15 mouse cellular contexts compared by ENCODE assay signal in the genomic region with DNA sequence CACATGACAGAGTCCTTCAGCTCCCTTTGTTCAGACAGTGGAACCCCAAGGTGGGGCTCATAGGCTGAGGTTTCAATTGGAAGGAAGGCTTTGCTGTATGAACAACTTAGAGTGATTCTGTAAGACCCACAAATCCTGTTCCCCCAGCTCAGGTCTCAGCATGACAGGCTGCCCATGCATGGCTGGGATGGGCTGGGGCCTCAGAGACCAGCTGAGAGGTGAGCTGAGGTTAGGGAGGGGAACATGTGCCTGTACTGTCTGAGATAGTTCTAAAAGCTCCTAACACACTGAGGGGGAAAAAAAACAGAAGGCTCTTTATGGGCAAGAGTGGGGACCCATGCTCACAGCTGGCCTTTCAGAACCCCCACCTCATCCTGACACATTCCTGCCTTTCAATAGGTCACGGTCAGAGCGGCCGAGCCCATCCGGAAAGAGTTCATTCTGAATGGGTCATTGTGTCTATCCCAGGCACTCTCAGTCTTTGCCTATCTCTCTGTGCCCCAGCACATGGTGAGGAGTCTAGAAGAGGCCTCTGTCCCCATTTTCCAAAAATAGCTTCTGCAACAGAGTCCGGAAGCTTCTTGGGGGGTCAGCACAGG. TPM values are rescaled to one million over a fixed set of nuclear protein-coding genes. Genes with fewer than 3 reads are reported as not detected.
DNase-seq lines count a peak whose midpoint lies in the region; ATAC-seq and TF ChIP-seq lines count a peak whose summit lies in the region.
"Had no signal": no experiment of that assay in that cellular context is flagged by ENCODE, and none has a peak within 500 bp of the region (broad histone marks: within the 10 kb centered on the region; RNA-seq: fewer than 3 reads in every experiment).

No protein-coding gene starts in this region.

- 0 out of 2 replicates have a peak, but pooled peaks cover 10% of the 10 kb centered on the region for H3K36me3 ChIP-seq in embryonic facial prominence, embryonic 15.5 days
- 0 out of 2 replicates have a peak, but pooled peaks cover 7% of the 10 kb centered on the region for H3K36me3 ChIP-seq in midbrain, embryonic 15.5 days (replicated peaks)

- TF ChIP-seq CTCF in left cerebral cortex, adult 2 months (IDR thresholded peaks at IDR 0.05), result no peak

- DNase-seq in left cerebral cortex, adult 2 months (ENCODE audit: extremely low spot score in 1 of 2, low spot score in 2 of 2), result no peak
- DNase-seq in left cerebral cortex, adult 18-20 months (ENCODE audit: low spot score in 2 of 2), result no peak
- DNase-seq in embryo, embryonic 11 days, result peak; percentile 26
- no peak for DNase-seq in cerebellum, postnatal 4 days (ENCODE audit: low spot score in 2 of 2)
- DNase-seq: cerebellum, postnatal 10 days; gastrocnemius, postnatal 10 days; heart, postnatal 36 days; kidney, postnatal 10 days had no signal

- peak; percentile 31; the same call in 1 of the 2 replicates for ATAC-seq in embryonic facial prominence, embryonic 15.5 days (ENCODE audit: insufficient number of reproducible peaks, low FRiP score, low TSS enrichment, low read depth)
- 0 out of 2 replicates have a peak, but pooled peaks have one; percentile 30 for ATAC-seq in midbrain, embryonic 15.5 days (replicated peaks)
- no peak for ATAC-seq in megakaryocyte-erythroid progenitor cell, adult 5-6 weeks (replicated peaks; ENCODE audit: low FRiP score, low TSS enrichment, poor library complexity, severe bottlenecking)
- ATAC-seq: activated CD4-positive, CD25-positive, alpha-beta regulatory T cell, adult 4 months had no signal

- peaks cover 7% of the 10 kb centered on the region; the same call in 1 of the 2 replicates for H3K4me1 ChIP-seq in embryonic facial prominence, embryonic 15.5 days
- 0 out of 2 replicates have a peak, but pooled peaks cover 6% of the 10 kb centered on the region for H3K4me1 ChIP-seq in midbrain, embryonic 15.5 days

- H3K4me3 ChIP-seq in left cerebral cortex, adult 2 months, result no peak overlapping the region
- H3K4me3 ChIP-seq in embryonic facial prominence, embryonic 15.5 days (replicated peaks), result no peak overlapping the region
- no peak overlapping the region for H3K4me3 ChIP-seq in midbrain, embryonic 15.5 days
- H3K4me3 ChIP-seq: megakaryocyte, embryonic 14.5 days had no signal

- H3K27me3 ChIP-seq in embryonic facial prominence, embryonic 15.5 days, result no peaks in the 10 kb centered on the region
- H3K27me3 ChIP-seq in midbrain, embryonic 15.5 days (replicated peaks), result no peaks in the 10 kb centered on the region
- H3K27me3 ChIP-seq: megakaryocyte, embryonic 14.5 days had no signal

- no peak overlapping the region for H3K4me2 ChIP-seq in embryonic facial prominence, embryonic 15.5 days (replicated peaks)
- no peak overlapping the region for H3K4me2 ChIP-seq in midbrain, embryonic 15.5 days

- no peaks in the 10 kb centered on the region for H3K9me3 ChIP-seq in embryonic facial prominence, embryonic 15.5 days (replicated peaks)
- no peaks in the 10 kb centered on the region for H3K9me3 ChIP-seq in midbrain, embryonic 15.5 days
- H3K9me3 ChIP-seq: megakaryocyte, embryonic 14.5 days had no signal

- 44% methylated on average over 5 of the region's 5 CpGs for WGBS in embryonic facial prominence, embryonic 15.5 days
- 38% methylated on average over 5 of the region's 5 CpGs for WGBS in midbrain, embryonic 15.5 days

- H3K9ac ChIP-seq in embryonic facial prominence, embryonic 15.5 days, result no peak overlapping the region
- no peak overlapping the region for H3K9ac ChIP-seq in midbrain, embryonic 15.5 days

- intact Hi-C loops in left cerebral cortex, adult 2 months (cut with DNase I), result no loop called here

- H3K27ac ChIP-seq in left cerebral cortex, adult 2 months, result 0 out of 2 replicates have a peak overlapping the region, but pooled peaks have one; percentile 4
- no peak overlapping the region for H3K27ac ChIP-seq in embryonic facial prominence, embryonic 15.5 days (replicated peaks)
- no peak overlapping the region for H3K27ac ChIP-seq in midbrain, embryonic 15.5 days

RNA-seq across cellular contexts. Expression of gene Col20a1, which starts 1.2 kb away (rescaled TPM):
- total RNA-seq in left cerebral cortex, adult 2 months (2021), result 1 to 10 TPM; 2.2 to 2.5 TPM
- total RNA-seq in left cerebral cortex, adult 18-20 months (2021), result 1 to 10 TPM in 1 of 2 experiments, under 1 TPM in 1; 0.82 to 1.1 TPM
- 3.3 and 3.5 TPM in 2 replicates for polyA plus RNA-seq in embryonic facial prominence, embryonic 15.5 days (2015; fragmentation: Nextera tagmentation; extraction: Ambion mirVana)
- polyA plus RNA-seq in midbrain, embryonic 15.5 days (2015; fragmentation: Nextera tagmentation; extraction: Ambion mirVana), result 0.11 and 0.22 TPM in 2 replicates
- 0.79 TPM in 1 of 2 replicates, not detected in the other for total RNA-seq in megakaryocyte-erythroid progenitor cell, adult 5-6 weeks (2014; fragmentation: Nextera tagmentation)
- total RNA-seq in megakaryocyte-erythroid progenitor cell, adult 5-6 weeks (2017), result 0.38 and 0.42 TPM in 2 replicates

RNA-seq across cellular contexts. Expression of gene Arfgap1, which starts 20.5 kb away (rescaled TPM):
- 100 to 1,000 TPM; 135 to 155 TPM for total RNA-seq in left cerebral cortex, adult 2 months (2021)
- 100 to 1,000 TPM; 141 to 151 TPM for total RNA-seq in left cerebral cortex, adult 18-20 months (2021)
- polyA plus RNA-seq in embryonic facial prominence, embryonic 15.5 days (2015; fragmentation: Nextera tagmentation; extraction: Ambion mirVana), result 135 and 144 TPM in 2 replicates
- polyA plus RNA-seq in midbrain, embryonic 15.5 days (2015; fragmentation: Nextera tagmentation; extraction: Ambion mirVana), result 125 and 126 TPM in 2 replicates
- total RNA-seq in megakaryocyte-erythroid progenitor cell, adult 5-6 weeks (2014; fragmentation: Nextera tagmentation), result 35.0 and 41.9 TPM in 2 replicates
- 27.1 and 32.0 TPM in 2 replicates for total RNA-seq in megakaryocyte-erythroid progenitor cell, adult 5-6 weeks (2017)

RNA-seq across cellular contexts. Expression of gene Nkain4, which starts 33.0 kb away (rescaled TPM):
- 10 to 100 TPM; 38.9 to 44.7 TPM for total RNA-seq in left cerebral cortex, adult 2 months (2021)
- total RNA-seq in left cerebral cortex, adult 18-20 months (2021), result 10 to 100 TPM; 43.2 to 44.2 TPM
- polyA plus RNA-seq in embryonic facial prominence, embryonic 15.5 days (2015; fragmentation: Nextera tagmentation; extraction: Ambion mirVana), result 12.9 and 17.6 TPM in 2 replicates
- polyA plus RNA-seq in midbrain, embryonic 15.5 days (2015; fragmentation: Nextera tagmentation; extraction: Ambion mirVana), result 77.0 and 94.1 TPM in 2 replicates
- total RNA-seq in megakaryocyte-erythroid progenitor cell, adult 5-6 weeks (2014; fragmentation: Nextera tagmentation), result not detected in 2 replicates
- total RNA-seq in megakaryocyte-erythroid progenitor cell, adult 5-6 weeks (2017), result not detected in 2 replicates
- polyA plus RNA-seq: activated CD4-positive, CD25-positive, alpha-beta regulatory T cell, adult 4 months had no signal

RNA-seq across cellular contexts. Expression of gene Chrna4, which starts 55.8 kb away (rescaled TPM):
- total RNA-seq in left cerebral cortex, adult 2 months (2021), result 10 to 100 TPM; 34.8 to 36.0 TPM
- 10 to 100 TPM; 36.5 to 41.2 TPM for total RNA-seq in left cerebral cortex, adult 18-20 months (2021)
- 3.4 and 3.5 TPM in 2 replicates for polyA plus RNA-seq in embryonic facial prominence, embryonic 15.5 days (2015; fragmentation: Nextera tagmentation; extraction: Ambion mirVana)
- 46.3 and 55.9 TPM in 2 replicates for polyA plus RNA-seq in midbrain, embryonic 15.5 days (2015; fragmentation: Nextera tagmentation; extraction: Ambion mirVana)
- total RNA-seq in megakaryocyte-erythroid progenitor cell, adult 5-6 weeks (2014; fragmentation: Nextera tagmentation), result not detected in 2 replicates
- not detected in 2 replicates for total RNA-seq in megakaryocyte-erythroid progenitor cell, adult 5-6 weeks (2017)
- total RNA-seq: heart, postnatal 36 days had no signal
- polyA plus RNA-seq: activated CD4-positive, CD25-positive, alpha-beta regulatory T cell, adult 4 months had no signal

RNA-seq across cellular contexts. Expression of gene Birc7, which starts 58.7 kb away (rescaled TPM):
- total RNA-seq in left cerebral cortex, adult 2 months (2021), result under 1 TPM in 1 of 2 experiments, not detected in 1; 0.23 TPM
- not detected for total RNA-seq in left cerebral cortex, adult 18-20 months (2021)
- polyA plus RNA-seq in embryonic facial prominence, embryonic 15.5 days (2015; fragmentation: Nextera tagmentation; extraction: Ambion mirVana), result not detected in 2 replicates
- polyA plus RNA-seq in midbrain, embryonic 15.5 days (2015; fragmentation: Nextera tagmentation; extraction: Ambion mirVana), result 0.10 and 0.31 TPM in 2 replicates
- not detected in 2 replicates for total RNA-seq in megakaryocyte-erythroid progenitor cell, adult 5-6 weeks (2014; fragmentation: Nextera tagmentation)
- total RNA-seq in megakaryocyte-erythroid progenitor cell, adult 5-6 weeks (2017), result not detected in 2 replicates
- total RNA-seq: gastrocnemius, postnatal 10 days; heart, postnatal 36 days; left cerebral cortex, postnatal 14 days had no signal
- polyA plus RNA-seq: activated CD4-positive, CD25-positive, alpha-beta regulatory T cell, adult 4 months; liver, embryonic 16.5 days had no signal

Comparison
In these comparisons a context has a peak if more than half of its experiments do, and no peak if none do; other contexts are left out.
1. RNA of gene Nkain4, which starts 33.0 kb away (total RNA-seq): 38.9 to 44.7 TPM in left cerebral cortex, adult 2 months and 43.2 to 44.2 TPM in left cerebral cortex, adult 18-20 months; not detected in megakaryocyte-erythroid progenitor cell, adult 5-6 weeks; every median in the first group is over 10 times any median in the second.